Mouse (Mus musculus): ENCODE data around the gene Polr3b. TPM values are rescaled to one million over a fixed set of nuclear protein-coding genes. Genes with fewer than 3 reads are reported as not detected.

Polr3b gene
- polyA plus RNA-seq, 1 experiment from 2014 or later, result 5.4 TPM

GRCm38 (mm10) chr10:84645940-84646339 lies 23.8 kb downstream of the Polr3b start:
- H3K4me1 ChIP-seq (replicated peaks), result peaks cover 16% of the 10 kb centered on the region; the same call in 1 of the 2 replicates
- H3K4me3 ChIP-seq (replicated peaks), result no peak overlapping the region
- H3K27me3 ChIP-seq, result no peaks in the 10 kb centered on the region
- WGBS (ENCODE audit: insufficient replicate concordance), result 76% methylated on average over 8 of the region's 8 CpGs
- peak overlapping the region; percentile 3; the same call in 1 of the 2 replicates for H3K27ac ChIP-seq (replicated peaks)
- no peak overlapping the region for H3K4me2 ChIP-seq
- H3K9me3 ChIP-seq (replicated peaks), result no peaks in the 10 kb centered on the region
- no peak overlapping the region for H3K9ac ChIP-seq
- peaks cover 13% of the 10 kb centered on the region for H3K36me3 ChIP-seq (replicated peaks)
- ATAC-seq (ENCODE audit: insufficient read depth), result no peak

DNA sequence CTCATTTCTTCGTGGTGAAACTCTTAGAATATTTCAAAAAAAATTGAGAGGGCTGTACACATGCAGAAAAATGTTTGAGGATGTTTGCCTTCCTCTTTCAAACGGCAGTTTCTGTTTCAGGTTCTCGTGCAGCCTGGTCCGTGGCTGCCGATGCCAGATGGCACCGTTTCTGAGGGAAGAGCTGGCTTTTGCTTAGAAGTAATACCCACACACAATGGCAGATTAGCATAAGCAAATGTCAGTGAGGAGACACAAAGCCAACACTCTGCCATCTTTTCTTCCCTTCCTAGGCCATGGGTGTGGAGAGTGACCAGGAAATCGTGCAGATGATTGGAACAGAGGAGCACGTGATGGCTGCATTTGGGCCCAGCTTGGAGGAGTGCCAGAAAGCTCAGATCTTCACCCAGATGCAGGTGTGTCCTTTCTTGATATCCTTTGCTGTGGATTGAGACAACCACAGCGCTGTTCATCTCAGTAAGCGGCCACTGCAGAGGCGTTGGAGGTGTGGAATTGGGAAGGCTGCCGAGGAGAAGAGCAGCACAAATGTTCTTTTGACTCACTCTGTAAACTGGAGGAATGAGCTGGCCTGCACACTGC lies 24.5 kb downstream of the Polr3b start:
- 0 out of 2 replicates have a peak overlapping the region, but pooled peaks have one; percentile 3 for H3K27ac ChIP-seq (replicated peaks)
- no peak overlapping the region for H3K4me2 ChIP-seq
- H3K9me3 ChIP-seq (replicated peaks), result no peaks in the 10 kb centered on the region
- H3K36me3 ChIP-seq (replicated peaks), result peaks cover 16% of the 10 kb centered on the region
- no peak for ATAC-seq (ENCODE audit: insufficient read depth)
- H3K4me1 ChIP-seq (replicated peaks), result peaks cover 16% of the 10 kb centered on the region; the same call in 1 of the 2 replicates
- no peaks in the 10 kb centered on the region for H3K27me3 ChIP-seq
- WGBS (ENCODE audit: insufficient replicate concordance), result 54% methylated on average over 12 of the region's 12 CpGs
- H3K4me3 ChIP-seq (replicated peaks), result no peak overlapping the region
- H3K9ac ChIP-seq, result no peak overlapping the region

DNA sequence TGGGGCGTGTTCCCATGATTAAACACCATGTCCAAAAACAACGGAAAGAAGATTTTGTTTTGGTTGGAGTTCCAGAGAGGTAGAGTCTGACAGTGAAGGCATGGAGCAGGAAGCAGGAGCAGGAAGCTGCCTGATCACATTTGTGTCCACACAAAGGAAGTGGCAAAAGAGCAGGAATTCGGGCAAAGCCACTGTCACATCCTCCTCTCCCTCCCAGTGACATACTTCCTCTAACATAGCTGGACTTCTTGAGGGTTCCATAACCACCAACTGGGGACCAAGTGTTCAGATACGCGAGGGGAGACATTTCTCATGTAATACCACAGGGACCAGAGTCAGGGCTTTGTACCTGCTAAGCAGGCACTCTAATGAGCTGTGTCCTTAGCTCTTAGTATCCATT lies 25.2 kb downstream of the Polr3b start:
- H3K27ac ChIP-seq (replicated peaks), result no peak overlapping the region
- ATAC-seq (ENCODE audit: insufficient read depth), result no peak; the same call in 1 of the 2 replicates
- peaks cover 18% of the 10 kb centered on the region for H3K36me3 ChIP-seq (replicated peaks)
- H3K4me2 ChIP-seq, result no peak overlapping the region
- H3K4me3 ChIP-seq (replicated peaks), result no peak overlapping the region
- no peaks in the 10 kb centered on the region for H3K27me3 ChIP-seq
- no peak overlapping the region for H3K9ac ChIP-seq
- WGBS (ENCODE audit: insufficient replicate concordance), result 57% methylated on average over 5 of the region's 5 CpGs
- peaks cover 16% of the 10 kb centered on the region; the same call in 1 of the 2 replicates for H3K4me1 ChIP-seq (replicated peaks)
- no peaks in the 10 kb centered on the region for H3K9me3 ChIP-seq (replicated peaks)

- no peak overlapping the region for H3K4me2 ChIP-seq
- no peak for ATAC-seq (ENCODE audit: insufficient read depth)
- WGBS (ENCODE audit: insufficient replicate concordance), result 40% methylated on average over 4 of the region's 4 CpGs
- no peak overlapping the region for H3K4me3 ChIP-seq (replicated peaks)
- peaks cover 16% of the 10 kb centered on the region; the same call in 1 of the 2 replicates for H3K4me1 ChIP-seq (replicated peaks)
- H3K9me3 ChIP-seq (replicated peaks), result no peaks in the 10 kb centered on the region
- peaks cover 29% of the 10 kb centered on the region for H3K36me3 ChIP-seq (replicated peaks)
- no peak overlapping the region for H3K27ac ChIP-seq (replicated peaks)
- no peaks in the 10 kb centered on the region for H3K27me3 ChIP-seq
- H3K9ac ChIP-seq, result no peak overlapping the region
Observed at GRCm38 (mm10) chr10:84648911-84649310, 26.8 kb downstream of the Polr3b start.

DNA sequence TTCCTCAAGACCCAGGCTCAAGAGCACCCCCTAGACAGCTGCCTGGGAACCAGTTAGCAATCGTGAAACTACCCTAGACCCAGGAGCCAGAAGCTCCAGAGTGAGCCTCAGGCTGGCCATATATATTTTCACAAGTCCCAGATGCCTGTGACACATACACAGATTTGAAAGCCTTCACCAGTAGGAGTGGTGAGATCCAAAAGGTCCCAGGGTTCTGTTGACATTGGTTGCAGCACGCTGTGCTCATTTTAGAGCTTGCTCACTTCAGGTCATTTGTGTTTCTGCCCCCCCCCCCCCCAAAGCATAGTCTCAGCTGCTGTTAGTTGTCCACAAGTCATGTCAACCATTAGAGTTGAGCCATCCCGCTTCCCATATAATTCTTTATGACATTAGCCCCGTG lies 31.9 kb downstream of the Polr3b start:
- Histone ChIP-seq H3K27ac (replicated peaks) (no peak overlapping the region), H3K9me3 (replicated peaks) (no peaks in the 10 kb centered on the region), H3K4me2 (no peak overlapping the region), H3K4me3 (replicated peaks) (no peak overlapping the region), H3K27me3 (no peaks in the 10 kb centered on the region), H3K9ac (no peak overlapping the region), H3K4me1 (replicated peaks) (peaks cover 7% of the 10 kb centered on the region; the same call in 1 of the 2 replicates), H3K36me3 (replicated peaks) (peaks cover 25% of the 10 kb centered on the region)
- ATAC-seq (ENCODE audit: insufficient read depth), result no peak
- 79% methylated on average over 4 of the region's 4 CpGs for WGBS (ENCODE audit: insufficient replicate concordance)

- no peaks in the 10 kb centered on the region for H3K27me3 ChIP-seq
- H3K4me2 ChIP-seq, result no peak overlapping the region
- 65% methylated on average over 4 of the region's 4 CpGs for WGBS (ENCODE audit: insufficient replicate concordance)
- H3K27ac ChIP-seq (replicated peaks), result no peak overlapping the region
- no peak overlapping the region for H3K4me3 ChIP-seq (replicated peaks)
- H3K9me3 ChIP-seq (replicated peaks), result no peaks in the 10 kb centered on the region
- no peak for ATAC-seq (ENCODE audit: insufficient read depth)
- no peak overlapping the region for H3K9ac ChIP-seq
- H3K4me1 ChIP-seq (replicated peaks), result peaks cover 5% of the 10 kb centered on the region; the same call in 1 of the 2 replicates
- H3K36me3 ChIP-seq (replicated peaks), result peaks cover 31% of the 10 kb centered on the region
Observed at GRCm38 (mm10) chr10:84654731-84655130, 32.6 kb downstream of the Polr3b start.

GRCm38 (mm10) chr10:84656618-84657017 lies 34.5 kb downstream of the Polr3b start:
- no peak overlapping the region for H3K4me2 ChIP-seq
- H3K4me3 ChIP-seq (replicated peaks), result no peak overlapping the region
- ATAC-seq (ENCODE audit: insufficient read depth), result no peak
- no peak overlapping the region for H3K9ac ChIP-seq
- no peak overlapping the region for H3K27ac ChIP-seq (replicated peaks)
- 75% methylated on average over 4 of the region's 4 CpGs for WGBS (ENCODE audit: insufficient replicate concordance)
- H3K4me1 ChIP-seq (replicated peaks), result no peaks in the 10 kb centered on the region
- peaks cover 30% of the 10 kb centered on the region for H3K36me3 ChIP-seq (replicated peaks)
- no peaks in the 10 kb centered on the region for H3K9me3 ChIP-seq (replicated peaks)
- H3K27me3 ChIP-seq, result no peaks in the 10 kb centered on the region

- Histone ChIP-seq H3K9me3 (replicated peaks) (no peaks in the 10 kb centered on the region), H3K4me3 (replicated peaks) (no peak overlapping the region), H3K27ac (replicated peaks) (no peak overlapping the region), H3K4me2 (no peak overlapping the region), H3K36me3 (replicated peaks) (peaks cover 30% of the 10 kb centered on the region), H3K4me1 (replicated peaks) (no peaks in the 10 kb centered on the region), H3K27me3 (no peaks in the 10 kb centered on the region), H3K9ac (no peak overlapping the region)
- ATAC-seq (ENCODE audit: insufficient read depth), result no peak
- 49% methylated on average over 6 of the region's 6 CpGs for WGBS (ENCODE audit: insufficient replicate concordance)
Observed at GRCm38 (mm10) chr10:84657437-84658087, 35.5 kb downstream of the Polr3b start.

DNA sequence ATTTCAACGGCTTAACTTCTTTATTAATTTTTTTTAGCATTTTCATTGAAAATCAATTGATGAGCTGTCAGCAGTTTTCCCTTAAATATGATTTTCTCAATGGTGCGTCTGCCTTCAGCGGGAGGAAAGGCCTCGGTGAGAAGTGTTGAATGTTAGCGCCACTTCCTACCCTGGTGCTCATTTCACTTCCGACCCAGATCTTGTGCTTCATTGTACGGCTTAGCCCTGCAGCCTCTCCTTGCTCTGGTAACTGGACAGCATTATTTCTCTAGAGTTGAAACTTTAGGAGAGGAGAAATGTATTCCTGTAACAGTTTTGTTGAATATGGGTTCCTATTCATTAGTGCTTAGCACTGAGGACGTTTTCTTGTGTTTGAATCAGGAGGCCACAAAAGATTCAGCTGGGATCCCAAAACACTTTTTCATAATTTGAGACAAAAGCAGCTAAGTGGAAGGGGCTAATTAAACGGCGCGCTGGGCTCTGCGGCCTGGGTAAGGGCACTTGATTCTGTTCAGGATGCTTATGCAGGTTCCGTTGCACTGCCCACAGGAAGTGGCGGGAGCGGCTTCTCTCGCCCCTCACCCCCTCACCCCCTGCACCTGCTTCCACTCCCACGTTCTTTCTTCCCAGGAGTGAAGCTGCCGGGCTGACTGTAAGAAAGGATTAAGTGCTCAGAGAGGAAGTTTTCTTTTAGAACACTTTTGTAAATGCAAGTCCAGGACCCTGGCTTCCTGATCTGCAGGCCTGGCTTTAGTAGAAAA lies 36.2 kb downstream of the Polr3b start:
- no peak overlapping the region for H3K9ac ChIP-seq
- WGBS (ENCODE audit: insufficient replicate concordance), result 42% methylated on average over 18 of the region's 18 CpGs
- no peak overlapping the region; the same call in 1 of the 2 replicates for H3K27ac ChIP-seq (replicated peaks)
- H3K4me3 ChIP-seq (replicated peaks), result no peak overlapping the region
- no peaks in the 10 kb centered on the region for H3K4me1 ChIP-seq (replicated peaks)
- no peak for ATAC-seq (ENCODE audit: insufficient read depth)
- no peaks in the 10 kb centered on the region for H3K9me3 ChIP-seq (replicated peaks)
- H3K36me3 ChIP-seq (replicated peaks), result peaks cover 23% of the 10 kb centered on the region
- H3K4me2 ChIP-seq, result no peak overlapping the region
- no peaks in the 10 kb centered on the region for H3K27me3 ChIP-seq

DNA sequence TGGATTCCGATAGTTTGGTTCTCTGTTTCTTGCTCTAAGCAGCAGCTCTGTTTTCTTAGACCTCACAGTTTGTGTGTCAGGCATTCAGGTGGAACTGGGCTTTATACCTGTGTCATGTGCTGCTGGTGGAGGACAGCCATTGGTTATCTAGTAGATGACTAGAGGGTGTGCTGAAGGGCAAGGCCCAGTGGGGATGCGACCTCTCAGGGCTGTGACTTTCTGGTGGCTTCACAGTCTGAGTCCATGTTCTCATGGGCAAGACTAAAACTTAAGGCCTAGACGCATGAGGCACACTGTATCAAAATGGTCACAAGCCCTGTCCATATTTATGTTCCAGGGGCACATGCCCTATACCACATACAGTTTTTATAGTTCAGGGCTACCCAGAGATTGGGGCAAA lies 37.2 kb downstream of the Polr3b start:
- H3K36me3 ChIP-seq (replicated peaks), result peaks cover 20% of the 10 kb centered on the region; the same call in 1 of the 2 replicates

GRCm38 (mm10) chr10:84662138-84662537 lies 40.0 kb downstream of the Polr3b start:
- H3K27me3 ChIP-seq, result no peaks in the 10 kb centered on the region
- H3K4me2 ChIP-seq, result no peak overlapping the region
- no peaks in the 10 kb centered on the region for H3K9me3 ChIP-seq (replicated peaks)
- no peaks in the 10 kb centered on the region for H3K4me1 ChIP-seq (replicated peaks)
- H3K9ac ChIP-seq, result no peak overlapping the region
- H3K27ac ChIP-seq (replicated peaks), result no peak overlapping the region
- ATAC-seq (ENCODE audit: insufficient read depth), result no peak
- 79% methylated on average over 6 of the region's 6 CpGs for WGBS (ENCODE audit: insufficient replicate concordance)
- peaks cover 17% of the 10 kb centered on the region; the same call in 1 of the 2 replicates for H3K36me3 ChIP-seq (replicated peaks)
- H3K4me3 ChIP-seq (replicated peaks), result no peak overlapping the region

More for the DNA sequence above, 37.2 kb downstream of the Polr3b start:
- no peaks in the 10 kb centered on the region for H3K9me3 ChIP-seq (replicated peaks)
- no peaks in the 10 kb centered on the region for H3K27me3 ChIP-seq
- no peaks in the 10 kb centered on the region for H3K4me1 ChIP-seq (replicated peaks)
- H3K27ac ChIP-seq (replicated peaks), result no peak overlapping the region
- ATAC-seq (ENCODE audit: insufficient read depth), result no peak
- WGBS (ENCODE audit: insufficient replicate concordance), result 78% methylated on average over 3 of the region's 3 CpGs
- no peak overlapping the region for H3K9ac ChIP-seq
- no peak overlapping the region for H3K4me2 ChIP-seq
- no peak overlapping the region for H3K4me3 ChIP-seq (replicated peaks)

Measured in liver, embryonic 15.5 days (tissue).